Mouse (Mus musculus) adrenal gland, postnatal 14 days (tissue): ENCODE measurements at regions not wholly inside any gene's neighbourhood (a gene's known extent, or its start where the extent isn't known, plus 50 kb on each side); places are given as distances from the start of the nearest gene placed in this dataset.
"Not testable (repeated sequence)": the region's sequence is repeated elsewhere in the genome, so short reads cannot be mapped to it uniquely, and the experiment has no call there.

Experiments
- DNase-seq: peaks from one replicate; pipeline ENCODE4 v3.0.0; 2021; ENCODE audit warnings: mixed read lengths

DNA sequence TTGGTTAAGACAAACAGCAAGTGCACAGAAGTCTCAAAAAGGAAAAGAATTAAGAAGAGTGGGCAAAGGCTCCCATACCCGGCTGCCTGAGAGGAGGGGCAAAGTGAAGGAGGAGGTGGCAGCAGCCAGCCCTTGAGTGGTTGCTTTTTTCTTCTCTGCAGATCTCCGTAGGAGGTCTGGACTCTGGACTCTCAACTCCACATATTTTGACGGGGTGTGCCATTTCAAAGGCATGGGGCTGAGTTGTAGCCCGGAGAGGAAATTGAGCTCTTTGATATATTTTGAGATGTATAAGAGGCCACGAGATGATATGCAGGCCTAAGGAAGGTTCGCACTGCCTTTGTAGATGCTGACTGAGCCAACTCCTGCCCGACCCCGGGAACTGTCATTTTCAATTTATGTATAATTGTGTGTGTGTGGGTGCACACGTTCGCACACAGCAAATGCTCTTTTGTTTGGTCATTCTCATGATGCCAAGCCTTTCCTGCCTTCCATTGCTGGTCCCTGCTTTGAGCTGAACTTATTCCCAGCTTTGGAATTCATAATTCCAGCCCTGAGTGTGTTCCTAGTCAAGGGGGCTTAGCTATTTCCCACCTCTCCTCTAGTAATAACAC lies 56.4 kb downstream of the Cxcr4 start:
- no peak for DNase-seq

DNA sequence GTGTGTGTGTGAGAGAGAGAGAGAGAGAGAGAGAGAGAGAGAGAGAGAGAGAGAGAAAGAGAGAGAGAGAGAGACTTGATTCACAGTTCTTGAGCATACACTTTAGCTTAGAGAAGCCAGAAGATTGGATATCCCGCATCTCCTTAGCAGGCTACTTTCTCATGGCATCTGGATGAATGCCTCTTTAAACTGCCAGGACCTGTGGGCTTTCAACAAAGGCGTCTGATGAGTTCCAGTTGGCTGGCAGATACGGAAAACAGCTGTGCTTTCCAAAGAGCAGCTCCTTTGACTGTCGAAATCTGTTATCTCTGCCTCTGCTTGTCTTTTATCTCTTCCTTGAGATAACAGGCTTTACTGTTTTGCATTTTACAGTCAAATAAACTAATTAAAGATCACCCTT lies 59.5 kb downstream of the Cxcr4 start:
- no peak for DNase-seq

DNA sequence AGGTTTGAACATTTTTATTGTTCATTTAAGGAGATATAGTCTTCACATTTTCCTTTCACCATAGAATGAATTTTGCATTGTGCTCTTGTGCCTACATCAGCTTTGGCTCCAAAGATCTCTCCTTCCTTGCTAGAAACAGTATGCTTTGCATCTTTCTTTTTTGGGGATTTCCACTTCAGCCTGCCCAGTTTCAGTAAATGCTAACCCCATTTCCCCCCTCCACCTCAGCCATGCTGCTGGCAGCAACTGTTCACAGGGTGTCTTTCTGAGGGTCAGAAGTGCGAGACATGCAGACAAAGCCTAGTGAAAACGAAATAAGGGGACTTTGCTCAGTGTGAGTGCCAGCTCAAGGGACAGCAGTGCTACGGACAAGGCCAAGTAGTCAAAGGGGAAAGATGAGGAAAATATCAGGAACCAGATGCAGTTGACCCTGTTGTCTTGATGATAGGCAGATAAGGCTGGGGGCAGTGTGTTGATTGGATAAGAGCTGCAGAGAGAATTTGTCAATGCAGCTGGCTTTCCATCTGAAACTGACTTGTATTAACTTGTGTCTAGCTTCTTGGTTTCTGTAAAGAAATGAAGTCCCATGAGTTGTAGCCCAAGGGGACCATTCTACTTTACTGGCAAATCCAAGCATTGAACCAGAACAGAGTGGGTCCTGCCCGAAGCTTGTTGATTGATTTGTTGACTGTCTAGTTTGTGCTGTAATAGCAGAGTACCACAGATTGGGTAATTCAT lies 62.1 kb downstream of the Cxcr4 start:
- DNase-seq: no peak

DNA sequence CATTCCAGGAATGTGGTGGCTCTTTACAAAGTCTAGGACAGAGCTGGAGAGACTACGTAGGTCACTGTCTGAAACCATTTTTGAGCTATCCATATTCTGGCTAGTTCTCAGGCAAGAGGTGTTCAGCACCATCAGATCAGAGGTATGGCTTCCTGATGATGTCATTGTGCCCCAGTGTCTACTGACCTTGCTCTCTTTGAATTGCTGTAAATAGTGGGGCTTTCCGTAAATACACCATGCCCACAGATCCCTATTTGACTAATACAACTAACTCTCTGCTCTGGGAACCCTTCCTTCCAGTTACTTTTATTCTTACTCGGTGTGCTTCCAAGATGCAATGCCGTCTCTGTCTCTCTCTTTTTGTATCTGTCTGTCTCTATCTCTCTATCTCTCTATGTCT lies 72.9 kb downstream of the Cxcr4 start:
- DNase-seq: no peak

- no peak for DNase-seq
Measured at GRCm38 (mm10) chr1:128518514-128518913, 73.6 kb downstream of the Cxcr4 start.

GRCm38 (mm10) chr1:128517351-128517750 lies 74.7 kb downstream of the Cxcr4 start:
- no peak for DNase-seq

GRCm38 (mm10) chr1:128514327-128514726 lies 77.8 kb downstream of the Cxcr4 start:
- DNase-seq: no peak

DNA sequence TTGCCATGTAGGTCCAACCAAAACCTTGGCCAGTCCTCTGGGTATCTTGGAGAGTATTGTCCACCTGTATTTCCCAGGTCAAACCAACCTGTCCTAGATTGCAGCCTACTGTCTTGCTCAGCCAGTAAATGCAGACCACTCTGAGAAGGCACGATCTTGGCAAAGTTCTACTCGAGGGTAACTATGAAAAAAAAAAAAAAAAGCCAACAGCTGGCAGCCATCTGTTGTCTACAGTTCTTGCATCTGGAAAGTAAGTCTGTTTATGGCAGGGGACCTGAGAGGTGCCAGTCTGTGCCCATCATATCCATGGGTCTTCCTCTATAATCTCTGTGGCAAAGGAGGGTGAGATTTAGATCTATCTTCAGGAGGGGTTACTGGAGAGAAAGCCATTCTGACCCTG lies 78.2 kb downstream of the Cxcr4 start:
- no peak for DNase-seq

- DNase-seq: no peak
Measured at GRCm38 (mm10) chr1:128513153-128513552, 78.9 kb downstream of the Cxcr4 start.

GRCm38 (mm10) chr1:128508816-128509461 lies 83.2 kb downstream of the Cxcr4 start:
- DNase-seq: no peak

- no peak for DNase-seq
Measured at GRCm38 (mm10) chr1:128506551-128507313, 85.4 kb downstream of the Cxcr4 start.

DNA sequence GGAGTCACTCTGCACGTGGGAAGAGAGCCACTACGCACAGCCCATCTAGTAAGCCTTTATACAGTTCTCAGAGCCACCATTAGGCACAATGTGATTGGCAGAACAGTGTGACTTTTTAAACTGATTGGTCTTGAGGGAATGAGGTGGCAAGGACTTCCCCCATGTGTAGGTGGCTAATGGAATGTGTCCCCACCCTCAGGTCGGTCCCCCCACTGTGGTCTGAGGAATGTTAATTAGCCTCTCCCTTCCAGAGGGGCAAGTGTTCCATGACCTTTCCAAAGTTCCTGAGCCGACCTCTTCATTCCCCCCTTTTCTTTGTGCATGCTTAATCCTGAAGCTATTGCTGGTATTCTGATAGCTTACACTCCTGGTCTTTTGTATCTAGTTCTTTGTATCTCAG lies 87.2 kb upstream of the Dars start:
- DNase-seq: no peak

GRCm38 (mm10) chr1:128498042-128498772 lies 81.0 kb upstream of the Dars start:
- no peak for DNase-seq

DNA sequence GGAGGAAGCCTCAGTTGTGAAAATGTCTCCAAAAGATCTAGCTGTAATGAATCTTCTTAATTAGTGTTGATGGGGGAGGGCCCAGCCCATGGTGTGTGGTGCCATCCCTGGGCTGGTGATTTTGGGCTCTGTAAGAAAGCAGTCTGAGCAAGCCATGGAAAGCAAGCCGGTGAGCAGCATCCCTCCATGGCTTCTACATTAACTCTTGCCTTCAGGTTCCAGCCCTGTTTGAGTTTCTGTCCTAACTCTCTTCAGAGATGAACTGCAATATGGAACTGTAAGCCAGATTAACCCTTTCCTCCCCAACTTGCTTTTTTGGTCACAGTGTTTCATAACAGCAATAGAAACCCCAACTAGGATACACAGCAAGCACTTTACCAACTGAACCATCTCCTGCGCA lies 75.1 kb upstream of the Dars start:
- DNase-seq: no peak

- DNase-seq: not testable (repeated sequence)
Measured at GRCm38 (mm10) chr1:128487181-128487580, 70.0 kb upstream of the Dars start.

DNA sequence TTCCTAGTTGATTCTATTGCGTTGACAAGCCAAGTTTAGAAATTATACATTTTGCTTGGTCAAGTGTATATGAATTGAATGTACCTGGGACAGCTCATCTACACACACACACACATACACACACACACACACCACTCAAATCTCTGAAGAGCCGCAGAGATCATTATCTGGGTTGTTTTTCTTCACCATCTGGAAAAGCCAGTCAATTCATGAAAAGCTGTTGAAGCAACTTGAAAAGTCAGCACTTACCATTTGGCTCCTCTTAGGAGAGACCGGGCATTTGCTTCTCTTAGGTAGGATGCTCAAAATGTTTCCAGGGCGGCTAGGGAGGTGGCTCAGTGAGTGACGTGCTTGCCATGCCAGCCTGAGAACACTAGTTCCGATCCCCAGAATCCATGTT lies 61.2 kb upstream of the Dars start:
- DNase-seq: no peak

- no peak for DNase-seq
Measured at GRCm38 (mm10) chr1:128477653-128478052, 60.5 kb upstream of the Dars start.

GRCm38 (mm10) chr1:128472713-128473230 lies 55.6 kb upstream of the Dars start:
- DNase-seq: no peak

GRCm38 (mm10) chr1:128472022-128472712 lies 55.0 kb upstream of the Dars start:
- peak; percentile 68 for DNase-seq

- no peak for DNase-seq
Measured at GRCm38 (mm10) chr1:128470786-128471185, 53.6 kb upstream of the Dars start.

DNA sequence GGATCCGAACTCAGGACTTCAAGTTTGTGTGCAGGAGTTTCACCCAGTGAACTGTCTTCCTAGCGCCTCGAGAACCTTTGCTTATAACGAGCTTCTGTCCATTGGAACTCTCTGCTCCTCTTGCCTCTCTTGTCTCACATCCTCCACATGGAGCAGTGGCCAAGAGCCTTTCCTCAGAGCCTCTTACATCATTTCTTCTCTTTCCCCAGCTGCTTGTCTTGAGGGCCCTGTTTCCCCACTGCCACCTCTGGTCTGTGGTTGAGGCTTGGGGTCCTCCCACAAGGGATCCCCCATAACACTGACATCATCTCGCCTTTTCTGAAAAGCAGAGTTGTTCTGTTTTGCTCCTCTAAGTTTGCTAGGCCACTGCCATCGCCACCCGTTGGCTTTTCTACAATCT lies 51.9 kb upstream of the Dars start:
- no peak for DNase-seq
